Mouse (Mus musculus) spleen, postnatal 0 days (tissue): ENCODE data around the gene Olfr331. TPM values are rescaled to one million over a fixed set of nuclear protein-coding genes. Genes with fewer than 3 reads are reported as not detected.

Source experiments
- polyA plus RNA-seq: library from polyadenylated mRNA; unstranded; fragments of >200 nt; fragmentation: Nextera tagmentation; extraction: Ambion mirVana; gene quantifications from 2 replicates; pipeline ENCODE4 v1.2.1, GENCODE M21; 2015

The Olfr331 gene
- not detected in 2 replicates for polyA plus RNA-seq

GRCm38 (mm10) chr11:58502472-58502871, at the start of gene Olfr331:
Gene Olfr331 (minus strand): TSS chr11:58502572.

GRCm38 (mm10) chr11:58546322-58546721, 44.0 kb upstream of the Olfr331 start, which contains the start of gene Olfr329-ps:
Gene Olfr329-ps (minus strand): TSS chr11:58546422.

GRCm38 (mm10) chr11:58534736-58535135, 32.4 kb upstream of the Olfr331 start, which contains the start of gene Olfr330:
Gene Olfr330 (minus strand): TSS chr11:58534836.

GRCm38 (mm10) chr11:58492455-58492854, 9.9 kb downstream of the Olfr331 start, which contains the start of gene Olfr332:
Gene Olfr332 (minus strand): TSS chr11:58492555.

GRCm38 (mm10) chr11:58462170-58462569, 40.2 kb downstream of the Olfr331 start, which contains the start of gene Olfr30:
Gene Olfr30 (minus strand): TSS chr11:58462270.

GRCm38 (mm10) chr11:58452759-58453158, 49.6 kb downstream of the Olfr331 start, which contains the start of gene Lypd9:
Gene Lypd9 (minus strand): TSS chr11:58452923.

Other genes with a start within 250 kb of the Olfr331 start
- 5.0 and 7.1 TPM in 2 replicates for gene 4930438A08Rik, start 227.8 kb downstream of the Olfr331 start, polyA plus RNA-seq
- 11.9 and 14.9 TPM in 2 replicates for gene Zfp692, start 195.5 kb downstream of the Olfr331 start, polyA plus RNA-seq
- gene Zfp672, start 172.2 kb downstream of the Olfr331 start, polyA plus RNA-seq = 86.8 and 94.5 TPM in 2 replicates
- 16.8 and 18.7 TPM in 2 replicates for gene Sh3bp5l, start 171.8 kb downstream of the Olfr331 start, polyA plus RNA-seq
- gene Lypd8, start 123.5 kb downstream of the Olfr331 start, polyA plus RNA-seq = not detected in 2 replicates
- not detected in 2 replicates for gene 1810065E05Rik, start 81.5 kb downstream of the Olfr331 start, polyA plus RNA-seq
- not detected in 2 replicates for gene Gm12253, start 70.0 kb downstream of the Olfr331 start, polyA plus RNA-seq
- gene Lypd9, start 49.6 kb downstream of the Olfr331 start, polyA plus RNA-seq = not detected in 2 replicates
- gene Olfr30, start 40.3 kb downstream of the Olfr331 start, polyA plus RNA-seq = not detected in 2 replicates
- not detected in 2 replicates for gene Olfr332, start 10.0 kb downstream of the Olfr331 start, polyA plus RNA-seq
- not detected in 2 replicates for gene Olfr330, start 32.3 kb upstream of the Olfr331 start, polyA plus RNA-seq
- gene Olfr329-ps, start 43.9 kb upstream of the Olfr331 start, polyA plus RNA-seq = not detected in 2 replicates
- 0.07 TPM in 1 of 2 replicates, not detected in the other for gene Olfr328, start 53.1 kb upstream of the Olfr331 start, polyA plus RNA-seq
- not detected in 2 replicates for gene Olfr224, start 68.0 kb upstream of the Olfr331 start, polyA plus RNA-seq
- gene Olfr325, start 75.2 kb upstream of the Olfr331 start, polyA plus RNA-seq = not detected in 2 replicates
- gene Olfr324, start 92.5 kb upstream of the Olfr331 start, polyA plus RNA-seq = not detected in 2 replicates
- gene 2210407C18Rik, start 113.5 kb upstream of the Olfr331 start, polyA plus RNA-seq = 0.14 and 0.19 TPM in 2 replicates
- not detected in 2 replicates for gene Olfr323, start 127.9 kb upstream of the Olfr331 start, polyA plus RNA-seq
- 12.8 and 13.1 TPM in 2 replicates for gene Trim58, start 137.9 kb upstream of the Olfr331 start, polyA plus RNA-seq
- gene Olfr322, start 156.2 kb upstream of the Olfr331 start, polyA plus RNA-seq = 0.04 TPM in 2 replicates
- gene Olfr320, start 178.5 kb upstream of the Olfr331 start, polyA plus RNA-seq = not detected in 2 replicates
- gene Olfr319, start 196.6 kb upstream of the Olfr331 start, polyA plus RNA-seq = not detected in 2 replicates
- gene Olfr318, start 221.4 kb upstream of the Olfr331 start, polyA plus RNA-seq = not detected in 2 replicates
- not detected in 2 replicates for gene Olfr317, start 236.6 kb upstream of the Olfr331 start, polyA plus RNA-seq